Mouse (Mus musculus): ENCODE measurements around the gene Btn2a2. TPM values are rescaled to one million over a fixed set of nuclear protein-coding genes. Genes with fewer than 3 reads are reported as not detected.

Btn2a2 gene
- polyA plus RNA-seq, 1 experiment from 2014 or later: 0.55 TPM

DNA sequence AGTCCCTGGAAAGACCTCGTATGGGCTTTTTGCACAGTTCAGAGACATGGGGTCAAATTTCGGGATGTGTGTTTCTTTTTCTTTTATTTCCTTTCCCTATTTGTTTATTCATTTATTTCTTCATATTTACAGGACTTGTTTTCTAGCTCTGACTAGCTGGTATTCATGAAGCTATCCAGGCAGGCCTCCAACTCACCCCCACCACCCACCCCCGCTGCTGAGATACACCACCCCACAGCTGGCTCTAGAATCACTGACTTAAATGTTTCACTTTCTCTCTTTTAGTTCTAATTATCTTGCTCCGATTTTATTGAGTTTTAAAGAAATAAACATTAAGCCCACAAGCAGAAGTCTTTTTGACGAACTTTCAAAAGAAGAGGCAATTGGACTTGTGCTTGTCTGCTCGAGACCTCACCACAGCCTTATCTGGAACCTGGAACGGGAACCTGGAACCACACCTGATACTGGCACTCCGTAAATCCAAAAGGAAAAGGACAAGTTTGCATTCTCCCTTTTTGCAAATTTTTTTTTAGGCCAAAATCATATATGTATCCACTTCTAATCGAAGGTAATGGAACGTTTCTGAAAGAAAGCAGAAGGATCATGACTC is 58.8 kb downstream of the Btn2a2 start:
- Histone ChIP-seq H3K27ac (peak overlapping the region; percentile 94), H3K4me1 (peaks cover 40% of the 10 kb centered on the region), H3K4me2 (peak overlapping the region; percentile 65), H3K9me3 (replicated peaks) (no peaks in the 10 kb centered on the region), H3K36me3 (no peaks in the 10 kb centered on the region), H3K9ac (peak overlapping the region; percentile 53), H3K4me3 (replicated peaks) (peak overlapping the region; percentile 62), H3K27me3 (no peaks in the 10 kb centered on the region)
- WGBS: 35% methylated on average over 10 of the region's 10 CpGs
- ATAC-seq (replicated peaks; ENCODE audit: low FRiP score): no peak

DNA sequence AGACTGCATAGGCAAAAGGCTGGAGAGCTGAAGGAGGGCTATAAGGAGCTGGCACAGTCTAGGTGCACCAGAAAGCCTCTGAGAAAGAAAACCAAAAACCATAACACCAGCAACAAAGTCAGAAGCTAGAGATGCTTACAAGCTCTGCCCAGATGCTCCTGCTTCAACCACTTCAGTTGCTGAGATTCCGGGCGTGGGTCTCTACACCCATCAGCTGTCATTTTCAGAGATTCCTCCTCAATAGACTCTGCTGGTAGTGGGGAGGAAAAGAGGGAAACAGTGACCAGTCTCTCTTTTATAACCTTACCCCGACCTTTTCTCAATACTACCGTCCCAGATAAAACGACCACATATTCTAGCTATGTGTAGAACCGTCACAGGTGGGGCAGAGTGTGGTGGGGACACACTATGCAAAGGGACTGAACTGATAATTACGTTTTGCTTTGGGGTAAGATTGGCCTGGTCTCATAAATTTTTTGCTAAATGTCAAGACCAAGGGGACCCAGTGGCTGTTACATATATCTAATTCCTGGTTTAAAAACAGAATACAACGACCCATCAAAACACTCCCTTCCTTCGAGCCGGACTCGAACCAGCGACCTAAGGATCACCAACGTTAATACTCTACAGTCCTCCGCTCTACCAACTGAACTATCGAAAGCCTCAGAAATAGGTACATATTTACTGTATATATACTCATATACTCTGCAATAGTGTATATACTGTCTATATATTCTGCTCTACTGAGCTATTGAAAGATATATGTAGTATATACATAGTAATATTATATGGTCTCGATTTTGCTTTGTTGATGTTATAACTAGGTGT is 60.3 kb downstream of the Btn2a2 start:
- Histone ChIP-seq H3K36me3 (no peaks in the 10 kb centered on the region), H3K9me3 (replicated peaks) (no peaks in the 10 kb centered on the region), H3K27ac (no peak overlapping the region), H3K4me3 (replicated peaks) (no peak overlapping the region), H3K9ac (no peak overlapping the region), H3K27me3 (no peaks in the 10 kb centered on the region), H3K4me1 (peaks cover 34% of the 10 kb centered on the region), H3K4me2 (no peak overlapping the region)
- WGBS: 64% methylated on average over 16 of the region's 16 CpGs
- no peak for ATAC-seq (replicated peaks; ENCODE audit: low FRiP score)

Small RNAs within 50 kb of the gene (microRNA-seq; reads per million reads assigned to microRNA genes)
- gene Gm44297 (not detected), gene n-TStga1 (1.2 reads per million)

Other genes with a start within 250 kb of the Btn2a2 start
- not detected in 2 replicates for gene Vmn1r223, start 241.7 kb downstream of the Btn2a2 start, polyA plus RNA-seq (2015; fragmentation: Nextera tagmentation; extraction: Ambion mirVana)
- 48.8 and 48.9 TPM in 2 replicates for gene Zfp322a, start 119.6 kb downstream of the Btn2a2 start, polyA plus RNA-seq (2015; fragmentation: Nextera tagmentation; extraction: Ambion mirVana)
- gene Abt1, start 65.0 kb downstream of the Btn2a2 start, polyA plus RNA-seq (2015; fragmentation: Nextera tagmentation; extraction: Ambion mirVana): 13.5 and 13.7 TPM in 2 replicates
- 0.08 and 0.12 TPM in 2 replicates for gene Btn1a1, start 23.0 kb downstream of the Btn2a2 start, polyA plus RNA-seq (2015; fragmentation: Nextera tagmentation; extraction: Ambion mirVana)
- 7.5 and 7.8 TPM in 2 replicates for gene Hist1h4h, start 42.2 kb upstream of the Btn2a2 start, polyA plus RNA-seq (2015; fragmentation: Nextera tagmentation; extraction: Ambion mirVana)
- 3.3 and 7.3 TPM in 2 replicates for gene Hist1h2af, start 45.0 kb upstream of the Btn2a2 start, polyA plus RNA-seq (2015; fragmentation: Nextera tagmentation; extraction: Ambion mirVana)
- gene Hist1h3g, start 46.6 kb upstream of the Btn2a2 start, polyA plus RNA-seq (2015; fragmentation: Nextera tagmentation; extraction: Ambion mirVana): 6.6 and 6.9 TPM in 2 replicates
- gene Hist1h2bh, start 54.5 kb upstream of the Btn2a2 start, polyA plus RNA-seq (2015; fragmentation: Nextera tagmentation; extraction: Ambion mirVana): 0.91 and 1.1 TPM in 2 replicates
- gene Hist1h3f, start 55.2 kb upstream of the Btn2a2 start, polyA plus RNA-seq (2015; fragmentation: Nextera tagmentation; extraction: Ambion mirVana): 0.86 and 1.3 TPM in 2 replicates
- gene Hist1h4f, start 62.8 kb upstream of the Btn2a2 start, polyA plus RNA-seq (2015; fragmentation: Nextera tagmentation; extraction: Ambion mirVana): 0.96 and 1.3 TPM in 2 replicates
- gene Hist1h1d, start 64.4 kb upstream of the Btn2a2 start, polyA plus RNA-seq (2015; fragmentation: Nextera tagmentation; extraction: Ambion mirVana): 0.66 and 0.67 TPM in 2 replicates
- gene Hist1h3e, start 73.5 kb upstream of the Btn2a2 start, polyA plus RNA-seq (2015; fragmentation: Nextera tagmentation; extraction: Ambion mirVana): 6.5 and 6.7 TPM in 2 replicates
- gene Hist1h2ae, start 82.4 kb upstream of the Btn2a2 start, polyA plus RNA-seq (2015; fragmentation: Nextera tagmentation; extraction: Ambion mirVana): 84.7 and 118 TPM in 2 replicates
- 10.6 and 10.9 TPM in 2 replicates for gene Hist1h2bg, start 82.5 kb upstream of the Btn2a2 start, polyA plus RNA-seq (2015; fragmentation: Nextera tagmentation; extraction: Ambion mirVana)
- gene Hist1h2bf, start 85.3 kb upstream of the Btn2a2 start, polyA plus RNA-seq (2015; fragmentation: Nextera tagmentation; extraction: Ambion mirVana): 6.0 and 6.9 TPM in 2 replicates
- gene Hist1h2ad, start 85.5 kb upstream of the Btn2a2 start, polyA plus RNA-seq (2015; fragmentation: Nextera tagmentation; extraction: Ambion mirVana): 3.6 TPM in 2 replicates
- 6.5 and 7.5 TPM in 2 replicates for gene Hist1h3d, start 86.9 kb upstream of the Btn2a2 start, polyA plus RNA-seq (2015; fragmentation: Nextera tagmentation; extraction: Ambion mirVana)
- 123 and 142 TPM in 2 replicates for gene Hist1h4d, start 92.7 kb upstream of the Btn2a2 start, polyA plus RNA-seq (2015; fragmentation: Nextera tagmentation; extraction: Ambion mirVana)
- 3.1 and 3.7 TPM in 2 replicates for gene Hist1h2be, start 132.3 kb upstream of the Btn2a2 start, polyA plus RNA-seq (2015; fragmentation: Nextera tagmentation; extraction: Ambion mirVana)
- gene Hist1h1e, start 133.7 kb upstream of the Btn2a2 start, polyA plus RNA-seq (2015; fragmentation: Nextera tagmentation; extraction: Ambion mirVana): 19.7 and 21.1 TPM in 2 replicates
- gene Hist1h2ac, start 195.1 kb upstream of the Btn2a2 start, polyA plus RNA-seq (2015; fragmentation: Nextera tagmentation; extraction: Ambion mirVana): 1.3 and 1.5 TPM in 2 replicates
- 65.3 and 71.8 TPM in 2 replicates for gene Hist1h2bc, start 195.3 kb upstream of the Btn2a2 start, polyA plus RNA-seq (2015; fragmentation: Nextera tagmentation; extraction: Ambion mirVana)
- gene Hist1h1t, start 207.0 kb upstream of the Btn2a2 start, polyA plus RNA-seq (2015; fragmentation: Nextera tagmentation; extraction: Ambion mirVana): 0.31 TPM in 1 of 2 replicates, not detected in the other
- 7.5 and 8.5 TPM in 2 replicates for gene Hist1h4c, start 209.6 kb upstream of the Btn2a2 start, polyA plus RNA-seq (2015; fragmentation: Nextera tagmentation; extraction: Ambion mirVana)
- 6.4 and 7.7 TPM in 2 replicates for gene Hfe, start 222.0 kb upstream of the Btn2a2 start, polyA plus RNA-seq (2015; fragmentation: Nextera tagmentation; extraction: Ambion mirVana)
- 24.1 and 27.2 TPM in 2 replicates for gene Hist1h1c, start 250.0 kb upstream of the Btn2a2 start, polyA plus RNA-seq (2015; fragmentation: Nextera tagmentation; extraction: Ambion mirVana)

All from kidney, embryonic 15.5 days (tissue).